Mouse (Mus musculus) liver, postnatal 0 days (tissue): ENCODE results near the gene Epn2.

ENCODE experiments used
- CTCF ChIP-seq: sonication (generic); IDR thresholded peaks from 2 replicates; pipeline ENCODE4 v1.5.1; 2016; ENCODE audit warnings: antibody characterized with exemption, low read depth
- EP300 ChIP-seq: IDR thresholded peaks from 2 replicates; pipeline ENCODE4 v1.6.1; 2016; ENCODE audit warnings: antibody characterized with exemption, low read depth, mild to moderate bottlenecking

DNA sequence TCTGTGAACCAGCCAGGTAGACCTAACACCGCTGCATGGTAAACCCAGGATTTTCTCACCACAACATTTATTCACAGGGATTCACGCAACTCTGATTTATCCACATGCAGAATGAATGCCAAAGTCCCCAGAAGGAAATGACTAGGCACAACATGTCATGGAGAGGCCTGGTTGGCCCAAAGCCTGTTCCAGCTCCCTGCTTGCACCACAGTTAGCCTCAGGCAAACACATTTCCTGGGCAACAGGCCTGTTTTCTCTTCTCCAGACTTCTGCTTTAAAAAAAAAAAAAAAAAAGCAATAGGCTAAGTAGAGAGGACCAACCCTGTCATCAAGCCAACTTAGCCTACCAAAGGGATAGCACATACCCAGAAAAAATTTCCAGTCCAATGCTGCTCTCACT, 14.9 kb downstream of the Epn2 start:
- TF ChIP-seq CTCF (no peak), EP300 (no peak)
